Mouse (Mus musculus): Measurements from ENCODE around the gene Ccnd3. TPM values are rescaled to one million over a fixed set of nuclear protein-coding genes. Genes with fewer than 3 reads are reported as not detected.
"Not testable (repeated sequence)": the region's sequence is repeated elsewhere in the genome, so short reads cannot be mapped to it uniquely, and the experiment has no call there.

Gene Ccnd3
- polyA plus RNA-seq, 1 experiment from 2014 or later = 402 TPM

- Histone ChIP-seq H3K27me3 (no peaks in the 10 kb centered on the region), H3K4me1 (no peaks in the 10 kb centered on the region), H3K27ac (no peak overlapping the region), H3K36me3 (peaks cover 91% of the 10 kb centered on the region), H3K9ac (no peak overlapping the region), H3K9me3 (no peaks in the 10 kb centered on the region), H3K4me2 (replicated peaks) (no peak overlapping the region), H3K4me3 (no peak overlapping the region)
- no peak for ATAC-seq (ENCODE audit: low FRiP score, low read depth)
- 92% methylated on average over 13 of the region's 13 CpGs for WGBS
These were observed 113.9 kb downstream of the Ccnd3 start for GRCm38 (mm10) chr17:47618556-47619311.

- H3K4me1 ChIP-seq = peaks cover 4% of the 10 kb centered on the region
- no peak overlapping the region for H3K4me3 ChIP-seq
- H3K9ac ChIP-seq = no peak overlapping the region
- no peak overlapping the region for H3K27ac ChIP-seq
- no peaks in the 10 kb centered on the region for H3K27me3 ChIP-seq
- no peak for ATAC-seq (ENCODE audit: low FRiP score, low read depth)
- no peaks in the 10 kb centered on the region for H3K9me3 ChIP-seq
- 90% methylated on average over 14 of the region's 14 CpGs for WGBS
- H3K4me2 ChIP-seq (replicated peaks) = no peak overlapping the region
- peaks cover 77% of the 10 kb centered on the region for H3K36me3 ChIP-seq
These were observed 118.2 kb downstream of the Ccnd3 start for GRCm38 (mm10) chr17:47622912-47623554.

DNA sequence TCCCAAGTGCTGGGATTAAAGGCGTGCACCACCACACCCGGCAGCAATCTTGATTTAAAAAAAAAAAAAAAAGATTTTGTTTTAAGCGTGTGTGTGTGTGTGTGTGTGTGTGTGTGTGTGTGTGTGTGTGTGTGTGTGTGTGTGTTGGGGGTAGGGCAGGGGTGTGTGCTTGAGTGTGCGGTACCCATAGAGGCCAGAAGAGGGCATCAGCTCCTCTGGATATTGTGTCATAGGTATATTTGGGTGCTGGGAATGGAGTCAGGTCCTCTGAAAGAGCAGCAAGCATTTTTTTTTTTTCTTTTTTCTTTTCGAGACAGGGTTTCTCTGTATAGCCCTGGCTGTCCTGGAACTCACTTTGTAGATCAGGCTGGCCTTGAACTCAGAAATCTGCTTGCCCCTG, 119.7 kb downstream of the Ccnd3 start:
- Histone ChIP-seq H3K36me3 (peaks cover 66% of the 10 kb centered on the region), H3K4me1 (peaks cover 11% of the 10 kb centered on the region)
- not testable (repeated sequence) for H3K9ac ChIP-seq; H3K27me3 ChIP-seq; H3K4me3 ChIP-seq; H3K27ac ChIP-seq; ATAC-seq (ENCODE audit: low FRiP score, low read depth); H3K9me3 ChIP-seq; H3K4me2 ChIP-seq (replicated peaks)
- WGBS = 96% methylated on average over 5 of the region's 5 CpGs

- Histone ChIP-seq H3K27me3 (no peaks in the 10 kb centered on the region), H3K4me3 (no peak overlapping the region), H3K27ac (no peak overlapping the region), H3K9me3 (no peaks in the 10 kb centered on the region), H3K9ac (no peak overlapping the region), H3K4me1 (peaks cover 11% of the 10 kb centered on the region), H3K4me2 (replicated peaks) (no peak overlapping the region), H3K36me3 (peaks cover 61% of the 10 kb centered on the region)
- no peak for ATAC-seq (ENCODE audit: low FRiP score, low read depth)
- WGBS = 99% methylated on average over 2 of the region's 2 CpGs
These were observed 120.2 kb downstream of the Ccnd3 start for GRCm38 (mm10) chr17:47625088-47625487.

- peaks cover 53% of the 10 kb centered on the region for H3K36me3 ChIP-seq
- 84% methylated on average over 5 of the region's 5 CpGs for WGBS
These were observed 121.2 kb downstream of the Ccnd3 start for GRCm38 (mm10) chr17:47626031-47626430.

DNA sequence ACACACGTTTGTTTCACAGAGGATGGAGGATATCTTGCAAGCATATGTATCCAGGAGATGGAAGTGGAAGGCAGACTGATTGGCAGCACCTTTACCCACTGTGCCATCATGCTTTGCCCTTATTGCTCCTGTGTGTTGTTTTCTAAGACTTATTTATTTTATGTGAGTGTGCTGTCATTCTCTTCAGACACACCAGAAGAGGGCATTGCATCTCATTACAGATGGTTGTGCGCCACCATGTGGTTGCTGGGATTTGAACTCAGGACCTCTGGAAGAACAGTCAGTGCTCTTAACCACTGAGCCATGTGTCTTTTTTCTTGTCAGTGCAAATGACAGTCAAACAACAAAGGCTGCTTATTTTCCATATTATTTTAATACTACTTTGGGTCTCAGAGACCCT, 122.9 kb downstream of the Ccnd3 start:
- WGBS = 81% methylated on average over 2 of the region's 2 CpGs
- no peak for ATAC-seq (ENCODE audit: low FRiP score, low read depth)

More at GRCm38 (mm10) chr17:47626031-47626430, 121.2 kb downstream of the Ccnd3 start:
- H3K4me1 ChIP-seq = peaks cover 20% of the 10 kb centered on the region
- no peak overlapping the region for H3K4me3 ChIP-seq
- no peak overlapping the region for H3K4me2 ChIP-seq (replicated peaks)
- no peak for ATAC-seq (ENCODE audit: low FRiP score, low read depth)
- no peak overlapping the region for H3K9ac ChIP-seq
- no peaks in the 10 kb centered on the region for H3K9me3 ChIP-seq
- H3K27me3 ChIP-seq = no peaks in the 10 kb centered on the region
- no peak overlapping the region for H3K27ac ChIP-seq

DNA sequence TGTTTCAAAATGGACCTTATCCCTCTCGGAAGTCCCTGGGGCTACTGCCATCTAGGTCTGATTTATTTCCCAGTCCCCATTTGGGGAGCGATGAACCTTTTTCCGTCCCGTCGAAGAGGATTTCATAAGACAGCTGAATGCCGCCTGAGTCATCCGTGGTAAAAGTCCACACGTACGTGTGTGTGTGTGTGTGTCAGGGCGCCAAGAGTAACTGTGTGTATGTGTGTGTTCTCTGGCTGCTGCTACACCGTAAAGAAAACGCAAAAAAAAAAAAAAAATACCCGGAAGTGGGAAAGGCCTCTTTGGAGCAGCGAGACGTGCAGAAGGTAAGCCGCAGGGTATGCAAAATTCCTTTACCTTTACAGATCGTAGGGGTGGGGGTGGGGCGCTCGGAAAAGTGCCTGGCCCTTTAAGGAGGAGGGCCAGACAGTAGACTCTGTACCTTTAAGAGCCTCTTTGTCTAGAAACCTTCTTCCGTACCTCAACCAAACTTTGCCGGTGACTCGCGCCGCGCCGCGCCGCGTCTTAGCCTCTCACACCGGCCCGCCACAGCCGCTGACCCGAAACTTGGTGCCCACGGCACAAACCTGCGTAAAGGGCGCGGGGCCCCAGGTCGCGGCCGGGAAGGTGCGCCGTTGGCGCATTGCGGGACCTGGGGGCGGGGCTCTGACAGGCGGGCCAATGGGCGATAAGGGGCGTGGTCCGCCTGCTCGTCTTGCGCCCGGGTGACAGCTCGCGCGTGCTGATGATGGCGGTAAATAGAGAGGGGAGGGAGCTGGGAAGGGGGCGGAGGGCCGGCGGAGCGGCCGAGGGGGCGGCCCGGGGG, 124.2 kb downstream of the Ccnd3 start:
- H3K27ac ChIP-seq = peak overlapping the region; percentile 94
- H3K4me2 ChIP-seq (replicated peaks) = peak overlapping the region; percentile 70
- peak; percentile 95 for ATAC-seq (ENCODE audit: low FRiP score, low read depth)
- peaks cover 30% of the 10 kb centered on the region for H3K4me1 ChIP-seq
- no peaks in the 10 kb centered on the region for H3K27me3 ChIP-seq
- peaks cover 23% of the 10 kb centered on the region for H3K36me3 ChIP-seq
- under 1% methylated on average over 53 of the region's 63 CpGs for WGBS
- no peaks in the 10 kb centered on the region for H3K9me3 ChIP-seq
- peak overlapping the region; percentile 68 for H3K9ac ChIP-seq
- H3K4me3 ChIP-seq = peak overlapping the region; percentile 64

More for the DNA sequence above, 122.9 kb downstream of the Ccnd3 start:
- Histone ChIP-seq H3K9me3 (no peaks in the 10 kb centered on the region), H3K27me3 (no peaks in the 10 kb centered on the region), H3K9ac (no peak overlapping the region), H3K4me3 (peak overlapping the region; percentile 64), H3K4me2 (replicated peaks) (peak overlapping the region; percentile 70), H3K27ac (no peak overlapping the region), H3K36me3 (peaks cover 35% of the 10 kb centered on the region), H3K4me1 (peaks cover 30% of the 10 kb centered on the region)

GRCm38 (mm10) chr17:47629717-47630677, 125.1 kb downstream of the Ccnd3 start:
- H3K4me3 ChIP-seq = peak overlapping the region; percentile 64
- H3K27me3 ChIP-seq = no peaks in the 10 kb centered on the region
- peaks cover 13% of the 10 kb centered on the region for H3K36me3 ChIP-seq
- peaks cover 30% of the 10 kb centered on the region for H3K4me1 ChIP-seq
- peak overlapping the region; percentile 70 for H3K4me2 ChIP-seq (replicated peaks)
- H3K9me3 ChIP-seq = no peaks in the 10 kb centered on the region
- peak overlapping the region; percentile 68 for H3K9ac ChIP-seq
- H3K27ac ChIP-seq = peak overlapping the region; percentile 94
- ATAC-seq (ENCODE audit: low FRiP score, low read depth) = peak; percentile 6
- under 1% methylated on average over 61 of the region's 61 CpGs for WGBS

- Histone ChIP-seq H3K4me1 (peaks cover 30% of the 10 kb centered on the region), H3K36me3 (peaks cover 14% of the 10 kb centered on the region), H3K9ac (peak within 1 kb of the TSS; percentile 68), H3K9me3 (no peaks in the 10 kb centered on the region), H3K27ac (peak within 1 kb of the TSS; percentile 94), H3K4me2 (replicated peaks) (peak within 1 kb of the TSS; percentile 70), H3K4me3 (peak within 1 kb of the TSS; percentile 64), H3K27me3 (no peaks in the 10 kb centered on the region)
- 1% methylated on average over 3 of the region's 3 CpGs for WGBS
- ATAC-seq (ENCODE audit: low FRiP score, low read depth) = no peak
These were observed 125.8 kb downstream of the Ccnd3 start, which contains the start of gene Usp49 for GRCm38 (mm10) chr17:47630678-47631065. Gene Usp49, plus strand, starts transcription at chr17:47630690.

DNA sequence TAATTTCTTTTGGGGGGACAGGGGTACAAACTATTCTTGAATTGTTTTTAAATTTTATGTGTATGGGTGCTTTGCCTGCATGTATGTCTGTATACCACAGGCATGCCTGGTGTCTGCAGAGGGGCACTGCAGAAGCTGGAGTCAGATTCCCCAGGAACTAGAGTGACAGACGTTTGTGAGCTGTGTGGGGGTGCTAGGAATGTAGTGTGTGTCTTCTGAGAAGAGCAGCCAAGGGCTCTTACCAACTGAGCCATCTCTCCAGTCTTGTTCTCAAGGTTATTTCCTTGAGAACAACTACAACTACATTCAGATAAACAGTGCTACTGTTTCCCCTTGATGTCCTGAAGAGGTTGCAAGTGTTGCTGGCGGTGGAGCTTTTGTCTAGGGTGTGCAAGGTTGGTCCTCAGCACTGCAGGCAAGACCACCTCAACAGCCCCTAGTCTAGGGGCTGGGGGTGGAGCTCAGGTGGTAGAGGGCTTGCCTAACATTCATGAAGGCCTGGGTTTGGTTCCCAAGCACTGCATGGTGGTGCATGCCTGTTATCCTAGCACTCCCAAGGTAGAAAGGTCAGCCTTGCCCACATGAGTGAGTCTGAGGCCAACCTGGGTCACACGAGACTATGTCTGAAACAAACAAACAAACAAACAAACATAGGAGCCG, 127.5 kb downstream of the Ccnd3 start:
- no peak overlapping the region for H3K9ac ChIP-seq
- no peak for ATAC-seq (ENCODE audit: low FRiP score, low read depth)
- no peaks in the 10 kb centered on the region for H3K27me3 ChIP-seq
- H3K9me3 ChIP-seq = no peaks in the 10 kb centered on the region
- peaks cover 8% of the 10 kb centered on the region for H3K36me3 ChIP-seq
- WGBS = 68% methylated on average over 4 of the region's 4 CpGs
- H3K4me3 ChIP-seq = no peak overlapping the region
- H3K4me2 ChIP-seq (replicated peaks) = no peak overlapping the region
- no peak overlapping the region for H3K27ac ChIP-seq
- peaks cover 30% of the 10 kb centered on the region for H3K4me1 ChIP-seq

All from limb, embryonic 13.5 days (tissue).